Mouse (Mus musculus) spleen, adult 2 months (tissue): ENCODE measurements around the gene Abr. TPM values are rescaled to one million over a fixed set of nuclear protein-coding genes. Genes with fewer than 3 reads are reported as not detected.

Source experiments
- DNase-seq, 2 experiments: peaks; one replicate each; pipeline versions ENCODE4 v3.0.0 to v3.0.0-alpha.2; 2012 to 2021; ENCODE audit warnings: low spot score in 2 of 2, low read depth in 1 of 2
- H3K27ac ChIP-seq: fragments of 200-500 bp; 2 replicates; pipeline ENCODE4 v1.5.1; 2012; ENCODE audit warnings: low read length, inconsistent platforms; ENCODE audit not compliant: insufficient read depth
- H3K27me3 ChIP-seq: fragments of 200-500 bp; 2 replicates; pipeline ENCODE4 v1.6.1; 2012; ENCODE audit warnings: mild to moderate bottlenecking, moderate library complexity, low read length, inconsistent platforms; ENCODE audit not compliant: control insufficient read depth, insufficient read depth
- H3K36me3 ChIP-seq: fragments of 200-500 bp; 2 replicates; pipeline ENCODE4 v1.6.1; 2012; ENCODE audit warnings: mild to moderate bottlenecking, low read length, inconsistent platforms; ENCODE audit not compliant: control insufficient read depth, insufficient read depth
- H3K4me1 ChIP-seq: fragments of 200-500 bp; 2 replicates; pipeline ENCODE4 v1.6.1; 2011; ENCODE audit warnings: inconsistent platforms; ENCODE audit not compliant: control insufficient read depth, insufficient read depth, insufficient read length
- H3K4me3 ChIP-seq: fragments of 200-500 bp; 2 replicates; pipeline ENCODE4 v1.5.1; 2011; ENCODE audit warnings: mild to moderate bottlenecking, inconsistent platforms; ENCODE audit not compliant: insufficient read depth, insufficient read length; ENCODE audit errors: extremely low read depth
- CTCF ChIP-seq: fragments of 200-500 bp; IDR thresholded peaks from 2 replicates; pipeline ENCODE4 v1.5.1; 2011; ENCODE audit warnings: mild to moderate bottlenecking, inconsistent platforms; ENCODE audit not compliant: insufficient read depth, insufficient read length, insufficient replicate concordance; ENCODE audit errors: extremely low read depth
- POLR2A ChIP-seq: fragments of 200-500 bp; IDR thresholded peaks from 2 replicates; pipeline ENCODE4 v1.6.1; 2011; ENCODE audit warnings: low read depth, low read length, inconsistent platforms
- WGBS: fragments of 180-500 bp; shearing (Covaris S2); methylation state at CpG from one replicate; pipeline ENCODE4 v1.1.7; 2018; 5-methylcytosine and 5-hydroxymethylcytosine counted together
- polyA plus RNA-seq: library from polyadenylated mRNA; depleted of rRNA; stranded (reverse); fragments of >200 nt; gene quantifications from 2 replicates; pipeline ENCODE4 v1.2.3, GENCODE M21; 2012

Gene Abr
- polyA plus RNA-seq, 1 experiment = 37.2 TPM

- TF ChIP-seq CTCF (no peak), POLR2A (no peak)
- H3K4me1 ChIP-seq = no peaks in the 10 kb centered on the region
- H3K27me3 ChIP-seq = no peaks in the 10 kb centered on the region
- 79% methylated on average over 4 of the region's 4 CpGs for WGBS
- no peak overlapping the region for H3K4me3 ChIP-seq
- H3K27ac ChIP-seq = no peak overlapping the region
- DNase-seq = no peak
- no peaks in the 10 kb centered on the region for H3K36me3 ChIP-seq
Observed at GRCm38 (mm10) chr11:76640231-76640630, 18.1 kb upstream of the Abr start.

DNA sequence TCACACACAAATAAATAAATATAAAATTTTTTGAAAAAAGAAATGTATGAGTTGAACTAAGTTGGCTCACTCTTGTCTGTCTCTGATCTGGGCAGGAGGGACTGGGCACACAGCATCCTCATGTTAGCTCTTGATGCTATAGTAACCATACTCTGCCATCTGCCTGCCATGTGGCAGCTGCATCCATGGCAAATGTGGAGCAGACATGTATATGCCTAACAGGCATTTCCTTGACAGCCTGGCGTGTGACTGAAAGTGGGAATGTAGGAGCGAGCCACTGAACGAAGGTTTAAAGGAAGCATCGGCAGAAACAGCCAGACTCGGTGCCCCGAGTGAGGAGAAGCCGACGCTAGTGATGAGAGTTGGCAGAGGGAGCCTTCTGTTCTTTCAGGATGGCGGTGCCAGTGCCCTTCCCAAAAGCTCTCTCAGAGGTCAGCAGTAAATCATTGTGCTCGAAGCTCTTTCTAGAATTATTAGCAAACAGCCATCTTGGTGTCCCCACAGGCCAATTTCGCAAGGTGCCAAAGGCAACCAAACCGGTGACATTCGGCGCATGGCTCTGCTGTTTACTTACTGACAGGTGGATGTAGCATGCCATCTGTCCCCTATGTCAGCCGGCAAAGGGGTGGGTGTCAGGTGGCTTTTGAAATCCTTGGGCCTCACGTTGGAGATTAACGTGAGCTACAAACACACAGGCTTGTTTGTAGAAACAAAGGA, 17.3 kb upstream of the Abr start:
- no peak for DNase-seq
- H3K36me3 ChIP-seq = no peaks in the 10 kb centered on the region
- WGBS = 90% methylated on average over 17 of the region's 17 CpGs
- no peak for TF ChIP-seq CTCF
- no peaks in the 10 kb centered on the region for H3K27me3 ChIP-seq
- H3K27ac ChIP-seq = no peak overlapping the region
- no peaks in the 10 kb centered on the region for H3K4me1 ChIP-seq
- no peak overlapping the region for H3K4me3 ChIP-seq

DNA sequence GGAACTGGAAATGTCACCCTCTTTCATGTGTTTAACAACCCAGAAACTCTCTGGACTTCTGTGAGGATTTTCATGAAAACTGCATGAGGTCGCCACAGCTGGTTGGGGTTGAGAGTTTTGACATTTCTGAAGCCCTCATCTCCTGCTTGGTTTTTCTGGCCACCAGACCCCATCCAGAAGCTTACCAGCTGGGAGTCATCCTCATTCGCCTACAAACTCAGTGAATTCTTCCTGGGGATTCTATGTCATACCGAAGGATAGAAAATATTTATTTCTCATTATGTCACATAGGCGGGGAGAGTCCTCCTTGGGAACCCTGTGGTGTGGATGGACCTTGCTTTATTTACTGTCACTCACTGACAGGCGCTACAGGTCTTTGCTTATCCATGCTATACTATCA, 8.4 kb upstream of the Abr start:
- TF ChIP-seq POLR2A (no peak), CTCF (no peak)
- H3K27ac ChIP-seq = no peak overlapping the region
- H3K4me3 ChIP-seq = no peak overlapping the region
- H3K36me3 ChIP-seq = no peaks in the 10 kb centered on the region
- H3K4me1 ChIP-seq = no peaks in the 10 kb centered on the region
- 89% methylated on average over 5 of the region's 5 CpGs for WGBS
- DNase-seq = no peak
- no peaks in the 10 kb centered on the region for H3K27me3 ChIP-seq

- 58% methylated on average over 2 of the region's 2 CpGs for WGBS
- H3K36me3 ChIP-seq = no peaks in the 10 kb centered on the region
- H3K27ac ChIP-seq = no peak overlapping the region
- no peak overlapping the region for H3K4me3 ChIP-seq
- TF ChIP-seq POLR2A = no peak
- TF ChIP-seq CTCF = no peak
- no peak for DNase-seq
- H3K4me1 ChIP-seq = no peaks in the 10 kb centered on the region
- H3K27me3 ChIP-seq = no peaks in the 10 kb centered on the region
Observed at GRCm38 (mm10) chr11:76630023-76630422, 7.9 kb upstream of the Abr start.

DNA sequence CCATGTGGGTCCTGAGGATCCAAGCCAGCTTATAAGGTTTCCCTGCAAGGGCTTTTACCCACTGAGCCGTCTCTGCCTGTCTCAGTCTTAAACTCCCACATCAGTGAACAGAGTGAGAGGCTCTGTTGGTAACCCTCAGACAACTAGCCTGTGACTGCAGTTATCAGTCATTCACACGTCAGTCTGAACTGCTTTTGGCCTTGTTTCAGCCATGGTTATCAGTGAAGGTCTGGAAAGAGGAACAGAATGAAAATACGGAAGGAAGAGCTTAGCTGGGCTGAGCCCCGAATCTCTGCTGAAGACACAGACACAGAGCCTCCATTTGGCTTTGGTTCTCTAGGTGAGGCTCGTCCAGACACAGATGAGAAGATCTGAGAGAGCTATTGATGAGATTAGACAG, 6.5 kb upstream of the Abr start:
- H3K4me1 ChIP-seq = peaks cover 2% of the 10 kb centered on the region
- DNase-seq = no peak
- no peak overlapping the region for H3K27ac ChIP-seq
- H3K27me3 ChIP-seq = no peaks in the 10 kb centered on the region
- H3K4me3 ChIP-seq = no peak overlapping the region
- TF ChIP-seq CTCF (no peak), POLR2A (no peak)
- no peaks in the 10 kb centered on the region for H3K36me3 ChIP-seq
- WGBS = 23% methylated on average over 5 of the region's 5 CpGs

- peaks cover 9% of the 10 kb centered on the region for H3K27me3 ChIP-seq
- WGBS = 95% methylated on average over 3 of the region's 3 CpGs
- no peak overlapping the region for H3K27ac ChIP-seq
- no peaks in the 10 kb centered on the region for H3K36me3 ChIP-seq
- TF ChIP-seq CTCF (no peak), POLR2A (no peak)
- no peak overlapping the region for H3K4me3 ChIP-seq
- DNase-seq = no peak
- peaks cover 17% of the 10 kb centered on the region for H3K4me1 ChIP-seq
Observed at GRCm38 (mm10) chr11:76624881-76625280, 2.8 kb upstream of the Abr start.

DNA sequence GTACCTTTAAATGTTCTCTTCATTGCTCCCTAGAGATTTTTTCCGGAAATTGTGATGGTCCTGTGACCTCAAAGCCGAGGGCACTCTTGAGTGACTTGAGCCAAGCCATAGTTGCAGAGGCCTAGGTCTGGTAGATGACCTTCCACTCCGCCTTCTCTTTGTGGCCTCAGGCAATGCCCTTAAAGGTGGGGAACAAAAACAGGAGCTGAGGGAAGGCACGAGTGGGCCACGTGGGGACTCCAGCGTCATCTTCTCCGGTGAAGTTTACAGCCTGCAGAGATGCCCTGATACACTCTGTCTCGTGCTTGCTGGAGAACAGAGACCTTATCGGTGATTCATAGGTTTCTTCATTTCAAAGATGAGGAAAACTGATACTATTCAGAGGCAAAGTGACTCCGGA, 2.0 kb upstream of the Abr start:
- no peak for TF ChIP-seq CTCF
- TF ChIP-seq POLR2A = no peak
- Histone ChIP-seq H3K27me3 (peaks cover 9% of the 10 kb centered on the region), H3K4me3 (no peak overlapping the region), H3K27ac (no peak overlapping the region), H3K4me1 (peaks cover 17% of the 10 kb centered on the region), H3K36me3 (no peaks in the 10 kb centered on the region)
- WGBS = 81% methylated on average over 10 of the region's 10 CpGs
- DNase-seq = no peak
